18 mouse cellular contexts compared by ENCODE assay signal in the genomic region with DNA sequence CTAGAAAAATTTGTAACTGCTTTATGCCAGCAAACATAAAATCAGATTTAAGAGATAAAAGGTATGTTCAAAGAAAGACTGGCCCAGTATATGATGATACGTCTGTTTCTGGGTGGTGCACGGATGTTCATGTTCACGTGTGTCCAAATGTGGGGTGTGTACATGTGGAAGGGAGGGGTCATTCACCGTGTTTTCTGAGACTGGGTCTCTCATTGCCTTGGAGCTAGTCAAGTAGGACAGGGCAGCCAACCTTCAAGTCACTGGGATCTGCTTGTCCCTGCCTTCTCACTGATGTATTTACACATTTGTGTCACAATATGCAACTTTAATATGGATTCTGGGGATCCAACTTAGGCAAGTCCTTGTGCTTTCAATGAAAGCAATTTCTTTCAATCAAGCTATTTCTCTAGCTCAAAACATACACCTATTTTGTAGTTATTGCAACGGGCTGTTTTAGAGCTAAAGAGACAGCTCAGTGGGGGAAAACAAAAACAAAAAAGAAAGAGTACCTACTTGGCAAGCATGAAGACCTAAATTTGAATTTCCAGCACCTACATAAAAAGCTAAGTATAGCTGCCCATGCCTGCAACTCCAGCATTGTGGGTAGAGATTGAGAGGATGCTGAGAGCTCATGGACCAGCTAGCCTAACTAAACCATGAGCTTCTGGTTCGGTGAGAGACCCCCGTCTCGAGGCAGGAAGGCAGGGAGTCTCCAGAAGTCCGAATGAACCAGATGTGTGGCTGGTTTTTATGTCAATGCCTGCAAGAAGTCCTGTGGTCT. TPM values are rescaled to one million over a fixed set of nuclear protein-coding genes. Genes with fewer than 3 reads are reported as not detected.
A peak's percentile ranks its signal among the peaks of the same experiment; 100 is the strongest.
DNase-seq lines count a peak whose midpoint lies in the region; ATAC-seq lines count a peak whose summit lies in the region.
"Had no signal": no experiment of that assay in that cellular context is flagged by ENCODE, and none has a peak within 500 bp of the region (broad histone marks: within the 10 kb centered on the region; RNA-seq: fewer than 3 reads in every experiment).

No protein-coding gene starts in this region.

- no peak overlapping the region for H3K27ac ChIP-seq in heart, embryonic 12.5 days (ENCODE audit: poor library complexity, severe bottlenecking)
- H3K27ac ChIP-seq in midbrain, embryonic 11.5 days (ENCODE audit: low read depth, low read length), result no peak overlapping the region
- no peak overlapping the region for H3K27ac ChIP-seq in midbrain, embryonic 16.5 days (ENCODE audit: low read length)
- H3K27ac ChIP-seq in kidney, embryonic 16.5 days (ENCODE audit: low read length), result no peak overlapping the region
- H3K27ac ChIP-seq: embryonic facial prominence, embryonic 10.5 days; embryonic facial prominence, embryonic 12.5 days; forebrain, embryonic 13.5 days; forebrain, embryonic 15.5 days had no signal

- H3K4me2 ChIP-seq in heart, embryonic 12.5 days, result no peak overlapping the region
- no peak overlapping the region for H3K4me2 ChIP-seq in midbrain, embryonic 11.5 days
- H3K4me2 ChIP-seq in midbrain, embryonic 16.5 days (ENCODE audit: low read length), result no peak overlapping the region
- no peak overlapping the region for H3K4me2 ChIP-seq in kidney, embryonic 16.5 days (replicated peaks; ENCODE audit: low read depth, low read length)
- H3K4me2 ChIP-seq: embryonic facial prominence, embryonic 12.5 days; forebrain, embryonic 13.5 days; forebrain, embryonic 15.5 days had no signal

- H3K36me3 ChIP-seq in heart, embryonic 12.5 days, result peaks cover 5% of the 10 kb centered on the region; the same call in 1 of the 2 replicates
- H3K36me3 ChIP-seq in midbrain, embryonic 11.5 days (ENCODE audit: control insufficient read depth, insufficient read depth, low read length), result no peaks in the 10 kb centered on the region
- H3K36me3 ChIP-seq in midbrain, embryonic 16.5 days (ENCODE audit: control insufficient read depth, insufficient read depth, low read length), result 0 out of 2 replicates have a peak, but pooled peaks cover 2% of the 10 kb centered on the region
- H3K36me3 ChIP-seq in kidney, embryonic 16.5 days (ENCODE audit: insufficient read depth, low read length), result no peaks in the 10 kb centered on the region
- H3K36me3 ChIP-seq: embryonic facial prominence, embryonic 10.5 days; embryonic facial prominence, embryonic 12.5 days had no signal

- H3K4me1 ChIP-seq in heart, embryonic 12.5 days (replicated peaks), result no peaks in the 10 kb centered on the region
- H3K4me1 ChIP-seq in midbrain, embryonic 11.5 days (ENCODE audit: control insufficient read depth, insufficient read depth, low read length), result no peaks in the 10 kb centered on the region
- no peaks in the 10 kb centered on the region for H3K4me1 ChIP-seq in midbrain, embryonic 16.5 days (ENCODE audit: control insufficient read depth, insufficient read depth, low read length)
- no peaks in the 10 kb centered on the region for H3K4me1 ChIP-seq in kidney, embryonic 16.5 days (ENCODE audit: insufficient read depth, low read length)
- H3K4me1 ChIP-seq: embryonic facial prominence, embryonic 10.5 days; embryonic facial prominence, embryonic 12.5 days; forebrain, embryonic 13.5 days; forebrain, embryonic 15.5 days had no signal

- no peaks in the 10 kb centered on the region for H3K27me3 ChIP-seq in heart, embryonic 12.5 days (replicated peaks)
- no peaks in the 10 kb centered on the region for H3K27me3 ChIP-seq in midbrain, embryonic 11.5 days (ENCODE audit: control insufficient read depth, insufficient read depth, low read length)
- no peaks in the 10 kb centered on the region for H3K27me3 ChIP-seq in midbrain, embryonic 16.5 days (ENCODE audit: control insufficient read depth, insufficient read depth, low read depth, low read length)
- H3K27me3 ChIP-seq in kidney, embryonic 16.5 days (ENCODE audit: insufficient read depth, low read length), result no peaks in the 10 kb centered on the region
- H3K27me3 ChIP-seq: embryonic facial prominence, embryonic 12.5 days; forebrain, embryonic 13.5 days; forebrain, embryonic 15.5 days had no signal

- DNase-seq in heart, adult 11 months, result peak; percentile 79
- DNase-seq in midbrain, embryonic 11.5 days (ENCODE audit: low spot score, missing footprints), result peak; percentile 66
- DNase-seq: adrenal gland, adult 2 months; adrenal gland, postnatal 10 days; adrenal gland, postnatal 25 days; cerebellum, adult 11-12 months; cerebellum, adult 2 months; cerebellum, adult 9-10 months; cerebellum, postnatal 10 days; cerebellum, postnatal 25 days; forebrain, postnatal 0 days had no signal

- WGBS in heart, embryonic 12.5 days, result 86% methylated on average over 9 of the region's 9 CpGs
- WGBS in midbrain, embryonic 11.5 days, result 88% methylated on average over 9 of the region's 9 CpGs
- 91% methylated on average over 9 of the region's 9 CpGs for WGBS in midbrain, embryonic 16.5 days
- 90% methylated on average over 9 of the region's 9 CpGs for WGBS in kidney, embryonic 16.5 days

- ATAC-seq in heart, embryonic 12.5 days (ENCODE audit: insufficient number of reproducible peaks, low FRiP score), result no peak
- no peak for ATAC-seq in midbrain, embryonic 11.5 days (ENCODE audit: low FRiP score)
- ATAC-seq in midbrain, embryonic 16.5 days, result no peak
- no peak for ATAC-seq in kidney, embryonic 16.5 days (ENCODE audit: low FRiP score, low TSS enrichment)
- ATAC-seq: forebrain, embryonic 13.5 days; forebrain, embryonic 15.5 days; forebrain, postnatal 0 days had no signal

- H3K4me3 ChIP-seq in heart, embryonic 12.5 days, result no peak overlapping the region
- no peak overlapping the region for H3K4me3 ChIP-seq in midbrain, embryonic 11.5 days (ENCODE audit: low read depth, low read length)
- no peak overlapping the region for H3K4me3 ChIP-seq in midbrain, embryonic 16.5 days (ENCODE audit: low read depth, low read length)
- no peak overlapping the region for H3K4me3 ChIP-seq in kidney, embryonic 16.5 days (ENCODE audit: low read length)
- H3K4me3 ChIP-seq: embryonic facial prominence, embryonic 10.5 days; embryonic facial prominence, embryonic 12.5 days; forebrain, embryonic 13.5 days; forebrain, embryonic 15.5 days had no signal

- H3K9me3 ChIP-seq in heart, embryonic 12.5 days (replicated peaks), result peaks cover 6% of the 10 kb centered on the region
- no peaks in the 10 kb centered on the region for H3K9me3 ChIP-seq in midbrain, embryonic 11.5 days (ENCODE audit: control insufficient read depth, low read length)
- no peaks in the 10 kb centered on the region for H3K9me3 ChIP-seq in midbrain, embryonic 16.5 days (replicated peaks; ENCODE audit: control insufficient read depth, low read length, poor library complexity, severe bottlenecking)
- no peaks in the 10 kb centered on the region for H3K9me3 ChIP-seq in kidney, embryonic 16.5 days (ENCODE audit: low read length)
- H3K9me3 ChIP-seq: embryonic facial prominence, embryonic 10.5 days; embryonic facial prominence, embryonic 12.5 days; forebrain, embryonic 13.5 days; forebrain, embryonic 15.5 days had no signal

- no peak overlapping the region for H3K9ac ChIP-seq in heart, embryonic 12.5 days
- H3K9ac ChIP-seq in midbrain, embryonic 11.5 days (ENCODE audit: low read length), result no peak overlapping the region
- no peak overlapping the region for H3K9ac ChIP-seq in midbrain, embryonic 16.5 days (ENCODE audit: low read depth, low read length)
- H3K9ac ChIP-seq in kidney, embryonic 16.5 days (replicated peaks; ENCODE audit: low read length), result no peak overlapping the region
- H3K9ac ChIP-seq: embryonic facial prominence, embryonic 12.5 days; forebrain, embryonic 13.5 days; forebrain, embryonic 15.5 days; forebrain, postnatal 0 days had no signal

RNA-seq across cellular contexts. Expression of a gene that starts 24.7 kb away (rescaled TPM):
- 24.0 and 25.4 TPM in 2 replicates for polyA plus RNA-seq in heart, embryonic 12.5 days (2016; fragmentation: Nextera tagmentation; extraction: Ambion mirVana)
- polyA plus RNA-seq in midbrain, embryonic 11.5 days (2014; fragmentation: Nextera tagmentation; extraction: Ambion mirVana), result 10.0 and 10.2 TPM in 2 replicates
- polyA plus RNA-seq in midbrain, embryonic 16.5 days (2015; fragmentation: Nextera tagmentation; extraction: Ambion mirVana), result 10.9 and 12.0 TPM in 2 replicates
- polyA plus RNA-seq in kidney, embryonic 16.5 days (2015; fragmentation: Nextera tagmentation; extraction: Ambion mirVana), result 14.5 and 15.9 TPM in 2 replicates

RNA-seq across cellular contexts. Expression of a gene that starts 41.4 kb away (rescaled TPM):
- polyA plus RNA-seq in heart, embryonic 12.5 days (2016; fragmentation: Nextera tagmentation; extraction: Ambion mirVana), result 8.6 and 9.8 TPM in 2 replicates
- polyA plus RNA-seq in midbrain, embryonic 11.5 days (2014; fragmentation: Nextera tagmentation; extraction: Ambion mirVana), result 10.5 and 11.1 TPM in 2 replicates
- polyA plus RNA-seq in midbrain, embryonic 16.5 days (2015; fragmentation: Nextera tagmentation; extraction: Ambion mirVana), result 5.1 and 5.4 TPM in 2 replicates
- polyA plus RNA-seq in kidney, embryonic 16.5 days (2015; fragmentation: Nextera tagmentation; extraction: Ambion mirVana), result 11.9 and 15.0 TPM in 2 replicates
